Mouse (Mus musculus) limb, embryonic 11.5 days (tissue): ENCODE measurements around the gene Apol7e. TPM values are rescaled to one million over a fixed set of nuclear protein-coding genes. Genes with fewer than 3 reads are reported as not detected.
A peak's percentile ranks its signal among the peaks of the same experiment; 100 is the strongest.
"Not testable (repeated sequence)": the region's sequence is repeated elsewhere in the genome, so short reads cannot be mapped to it uniquely, and the experiment has no call there.

Source experiments
- ATAC-seq: fragments of 200-750 bp; cut with Nextera tagmentation; 2 replicates; pipeline ENCODE4 v1.8.0; 2017; ENCODE audit warnings: low read depth; ENCODE audit not compliant: insufficient number of reproducible peaks, low FRiP score, low TSS enrichment
- DNase-seq: peaks from one replicate; pipeline ENCODE4 v3.0.0-alpha.2; 2015; ENCODE audit warnings: low spot score
- H3K27ac ChIP-seq: fragments of 300-500 bp; sonication (generic); replicated peaks from 2 replicates; pipeline ENCODE4 v1.5.1; 2014; ENCODE audit warnings: low read depth, mild to moderate bottlenecking, low read length
- H3K27me3 ChIP-seq: fragments of 300-500 bp; sonication (generic); 2 replicates; pipeline ENCODE4 v1.6.1; 2014; ENCODE audit warnings: mild to moderate bottlenecking, low read length, mixed read lengths; ENCODE audit not compliant: control insufficient read depth, insufficient read depth
- H3K36me3 ChIP-seq: fragments of 300-500 bp; sonication (generic); 2 replicates; pipeline ENCODE4 v1.6.1; 2014; ENCODE audit warnings: mild to moderate bottlenecking, low read length, moderate library complexity, mixed read lengths; ENCODE audit not compliant: control insufficient read depth, insufficient read depth
- H3K4me1 ChIP-seq: fragments of 300-500 bp; sonication (generic); 2 replicates; pipeline ENCODE4 v1.6.1; 2014; ENCODE audit warnings: low read length, mixed read lengths; ENCODE audit not compliant: control insufficient read depth, insufficient read depth
- H3K4me2 ChIP-seq: fragments of 300-500 bp; sonication (generic); 2 replicates; pipeline ENCODE4 v1.6.1; 2014; ENCODE audit warnings: low read depth, mild to moderate bottlenecking, moderate library complexity; ENCODE audit not compliant: severe bottlenecking
- H3K4me3 ChIP-seq: fragments of 300-500 bp; sonication (generic); 2 replicates; pipeline ENCODE4 v1.5.1; 2014; ENCODE audit warnings: low read depth, low read length
- H3K9ac ChIP-seq: fragments of 300-500 bp; sonication (generic); 2 replicates; pipeline ENCODE4 v1.6.1; 2014; ENCODE audit warnings: mild to moderate bottlenecking, low read length
- H3K9me3 ChIP-seq: fragments of 300-500 bp; sonication (generic); 2 replicates; pipeline ENCODE4 v1.6.1; 2016; ENCODE audit warnings: low read length; ENCODE audit not compliant: control insufficient read depth
- WGBS: fragments of 180-500 bp; shearing (Covaris S2); extraction: QIAGEN DNeasy Blood & Tissue Kit; methylation state at CpG from one replicate; pipeline ENCODE4 v1.1.7; 2014; 5-methylcytosine and 5-hydroxymethylcytosine counted together
- polyA plus RNA-seq: library from polyadenylated mRNA; unstranded; fragments of >200 nt; fragmentation: Nextera tagmentation; extraction: Ambion mirVana; gene quantifications from 2 replicates; pipeline ENCODE4 v1.2.1, GENCODE M21; 2014

Apol7e gene
- polyA plus RNA-seq = not detected in 2 replicates

GRCm38 (mm10) chr15:77698656-77699055 is at the start of gene Apol7e:
TSS of gene Apol7e (plus strand) at chr15:77698857.
- not testable (repeated sequence) for H3K4me1 ChIP-seq, H3K36me3 ChIP-seq, H3K9me3 ChIP-seq, H3K27me3 ChIP-seq, ATAC-seq, H3K27ac ChIP-seq, H3K4me2 ChIP-seq, DNase-seq, H3K9ac ChIP-seq, H3K4me3 ChIP-seq
- 80% methylated on average over 4 of the region's 4 CpGs for WGBS

DNA sequence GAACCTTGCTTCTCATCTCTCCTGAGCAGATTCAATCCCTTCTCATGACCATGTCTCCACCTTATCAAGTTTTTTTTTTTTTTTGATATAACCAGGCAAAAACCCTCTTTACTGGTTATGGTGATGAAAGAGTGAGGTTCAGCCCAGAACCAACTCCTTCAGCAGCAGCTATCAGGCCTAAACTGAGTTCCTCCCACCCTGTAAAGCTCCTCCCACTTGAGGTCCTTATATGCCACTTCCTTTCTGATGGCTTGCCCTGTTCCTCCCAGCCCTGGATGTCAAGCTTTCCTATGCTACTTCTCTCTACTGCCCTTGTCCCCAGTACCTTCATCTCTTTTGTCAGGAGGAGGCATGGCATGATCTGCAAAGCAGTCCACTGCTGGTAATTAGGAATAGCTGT is 47.5 kb upstream of the Apol7e start:
- not testable (repeated sequence) for DNase-seq, H3K4me1 ChIP-seq, H3K9ac ChIP-seq, H3K4me2 ChIP-seq, H3K9me3 ChIP-seq, ATAC-seq, H3K4me3 ChIP-seq, H3K27ac ChIP-seq, H3K36me3 ChIP-seq, H3K27me3 ChIP-seq

- H3K36me3 ChIP-seq, ATAC-seq, DNase-seq: not testable (repeated sequence)
Observed at GRCm38 (mm10) chr15:77659773-77660172, 38.9 kb upstream of the Apol7e start.

DNA sequence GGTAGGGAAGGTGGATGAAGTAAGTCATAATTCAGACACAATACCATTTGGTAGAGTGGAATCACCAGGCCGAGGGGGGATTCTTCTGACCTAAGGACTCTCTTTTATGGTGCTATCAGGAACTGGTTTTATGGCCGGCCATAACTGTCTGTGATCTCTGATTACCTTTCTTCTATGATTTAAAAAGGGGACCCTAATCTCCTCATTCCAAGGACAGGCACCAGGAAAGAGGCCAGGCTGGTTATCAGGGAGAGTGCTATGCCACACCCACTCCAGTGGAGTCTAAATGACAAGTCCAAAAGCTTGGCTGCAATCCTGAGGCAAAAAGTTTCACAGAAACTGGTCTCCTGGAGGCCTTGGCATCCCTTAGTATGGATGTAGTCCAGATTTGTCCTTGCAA is 36.8 kb upstream of the Apol7e start:
- not testable (repeated sequence) for DNase-seq, H3K9me3 ChIP-seq, H3K4me3 ChIP-seq, H3K27me3 ChIP-seq, H3K27ac ChIP-seq, H3K36me3 ChIP-seq, H3K9ac ChIP-seq, H3K4me2 ChIP-seq, H3K4me1 ChIP-seq, ATAC-seq
- WGBS = 40% methylated on average over 2 of the region's 2 CpGs

More at GRCm38 (mm10) chr15:77659773-77660172, 38.9 kb upstream of the Apol7e start:
- not testable (repeated sequence) for H3K4me1 ChIP-seq, H3K4me2 ChIP-seq, H3K27ac ChIP-seq, H3K9me3 ChIP-seq, H3K9ac ChIP-seq, H3K4me3 ChIP-seq, H3K27me3 ChIP-seq
- WGBS = 68% methylated on average over 1 of the region's 1 CpGs

DNA sequence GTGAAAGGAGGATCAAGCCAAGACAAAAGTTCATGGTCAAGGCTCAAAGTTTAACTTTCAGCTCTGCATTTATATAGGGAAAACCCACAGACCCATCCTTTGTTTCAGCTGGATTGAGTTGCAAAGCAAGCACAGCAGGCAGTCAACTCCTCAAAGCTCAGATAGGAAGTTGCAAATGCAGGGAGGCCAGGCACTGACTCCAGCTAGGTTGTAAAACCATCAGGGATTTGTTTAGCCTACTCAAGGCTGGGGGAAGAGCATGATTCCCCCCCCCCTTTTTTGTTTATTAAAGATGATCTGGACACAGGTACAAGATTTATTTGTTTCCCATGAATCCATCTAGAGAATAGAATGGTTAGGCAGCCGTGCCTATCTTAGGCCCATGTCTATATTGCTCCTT is 24.6 kb upstream of the Apol7e start:
- H3K27me3 ChIP-seq, ATAC-seq, H3K27ac ChIP-seq, H3K36me3 ChIP-seq, H3K4me3 ChIP-seq, H3K9me3 ChIP-seq, H3K4me1 ChIP-seq, H3K9ac ChIP-seq, H3K4me2 ChIP-seq, DNase-seq: not testable (repeated sequence)
- WGBS = 70% methylated on average over 1 of the region's 1 CpGs

GRCm38 (mm10) chr15:77683944-77684343 is 14.7 kb upstream of the Apol7e start:
- not testable (repeated sequence) for H3K4me2 ChIP-seq, ATAC-seq, H3K27me3 ChIP-seq, H3K36me3 ChIP-seq, H3K27ac ChIP-seq, H3K9me3 ChIP-seq, H3K4me1 ChIP-seq, H3K9ac ChIP-seq, H3K4me3 ChIP-seq
- peak; percentile 58 for DNase-seq
- WGBS = 6% methylated on average over 8 of the region's 11 CpGs

DNA sequence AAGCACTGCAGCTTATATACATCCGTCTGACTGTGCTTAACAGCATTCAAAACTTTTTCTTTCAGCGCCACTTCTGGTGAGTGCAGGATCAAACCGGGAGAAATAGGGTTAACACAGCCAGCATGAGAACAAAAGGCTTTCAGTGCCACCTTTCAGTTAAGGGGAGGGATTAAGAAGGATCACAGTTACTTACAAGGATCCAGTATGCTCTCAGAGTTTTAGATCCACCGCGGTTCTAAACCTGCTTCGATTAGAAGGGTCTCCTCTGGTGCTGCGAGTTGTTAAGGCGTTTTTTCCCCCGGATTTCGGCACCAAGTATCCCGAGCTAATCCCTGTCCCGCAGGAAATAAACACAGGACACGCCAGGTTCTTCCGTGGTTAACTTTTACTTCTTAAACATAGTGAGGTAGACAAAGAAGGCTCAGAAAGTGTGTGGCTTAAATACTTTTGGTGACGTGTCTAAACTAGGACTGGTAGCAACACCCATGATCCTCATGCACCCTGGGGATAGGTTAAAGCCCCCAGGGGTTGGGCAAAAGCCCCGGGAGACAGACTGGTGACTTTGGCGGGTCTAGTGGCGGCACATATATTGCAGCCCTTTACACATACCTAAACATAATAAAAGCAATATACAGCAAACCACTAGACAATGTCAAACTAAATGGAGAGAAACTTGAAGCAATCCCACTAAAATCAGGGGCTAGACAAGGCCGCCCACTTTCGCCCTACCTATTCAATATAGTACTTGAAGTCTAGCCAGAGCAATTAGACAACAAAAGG is 6.9 kb upstream of the Apol7e start:
- H3K4me2 ChIP-seq = peak overlapping the region; percentile 29
- not testable (repeated sequence) for ATAC-seq, H3K4me3 ChIP-seq, H3K4me1 ChIP-seq, H3K27me3 ChIP-seq, H3K27ac ChIP-seq, H3K36me3 ChIP-seq, H3K9me3 ChIP-seq
- 8% methylated on average over 19 of the region's 20 CpGs for WGBS
- DNase-seq = peak; percentile 54
- H3K9ac ChIP-seq = peak overlapping the region; percentile 28

GRCm38 (mm10) chr15:77694687-77695295 is 3.9 kb upstream of the Apol7e start:
- DNase-seq = peak; percentile 36
- not testable (repeated sequence) for H3K4me3 ChIP-seq, ATAC-seq, H3K4me1 ChIP-seq, H3K4me2 ChIP-seq, H3K36me3 ChIP-seq, H3K9me3 ChIP-seq, H3K27ac ChIP-seq, H3K27me3 ChIP-seq, H3K9ac ChIP-seq
- 39% methylated on average over 11 of the region's 15 CpGs for WGBS
